Mouse (Mus musculus): ENCODE results near the gene Sorl1. TPM values are rescaled to one million over a fixed set of nuclear protein-coding genes. Genes with fewer than 3 reads are reported as not detected.

Sorl1 gene
- polyA plus RNA-seq, 1 experiment from 2014 or later: 9.1 TPM

DNA sequence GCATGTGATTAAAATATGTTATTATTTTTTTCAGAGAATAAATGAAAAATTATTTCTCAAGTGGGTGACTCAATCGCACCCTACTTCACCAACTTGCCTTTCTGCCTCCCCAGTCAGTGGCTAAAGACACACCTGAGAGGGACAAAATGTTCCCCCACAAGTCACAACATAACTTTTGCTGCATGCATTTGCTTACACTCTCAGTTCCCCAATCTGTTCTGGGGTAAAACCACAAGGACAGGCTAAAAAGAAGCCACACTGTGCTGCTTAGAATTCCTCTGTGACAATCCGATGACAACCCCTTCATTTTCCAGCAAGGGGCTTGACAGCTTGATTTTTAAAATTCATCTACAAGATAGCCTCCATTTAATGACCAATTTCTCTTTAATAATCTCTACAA, 22.4 kb upstream of the Sorl1 start:
- Histone ChIP-seq H3K9ac (no peak overlapping the region), H3K9me3 (replicated peaks) (no peaks in the 10 kb centered on the region), H3K27ac (no peak overlapping the region), H3K4me1 (no peaks in the 10 kb centered on the region), H3K4me2 (no peak overlapping the region), H3K36me3 (no peaks in the 10 kb centered on the region), H3K27me3 (no peaks in the 10 kb centered on the region), H3K4me3 (replicated peaks) (no peak overlapping the region)
- WGBS: 89% methylated on average over 2 of the region's 2 CpGs
- ATAC-seq (replicated peaks; ENCODE audit: low FRiP score): no peak

DNA sequence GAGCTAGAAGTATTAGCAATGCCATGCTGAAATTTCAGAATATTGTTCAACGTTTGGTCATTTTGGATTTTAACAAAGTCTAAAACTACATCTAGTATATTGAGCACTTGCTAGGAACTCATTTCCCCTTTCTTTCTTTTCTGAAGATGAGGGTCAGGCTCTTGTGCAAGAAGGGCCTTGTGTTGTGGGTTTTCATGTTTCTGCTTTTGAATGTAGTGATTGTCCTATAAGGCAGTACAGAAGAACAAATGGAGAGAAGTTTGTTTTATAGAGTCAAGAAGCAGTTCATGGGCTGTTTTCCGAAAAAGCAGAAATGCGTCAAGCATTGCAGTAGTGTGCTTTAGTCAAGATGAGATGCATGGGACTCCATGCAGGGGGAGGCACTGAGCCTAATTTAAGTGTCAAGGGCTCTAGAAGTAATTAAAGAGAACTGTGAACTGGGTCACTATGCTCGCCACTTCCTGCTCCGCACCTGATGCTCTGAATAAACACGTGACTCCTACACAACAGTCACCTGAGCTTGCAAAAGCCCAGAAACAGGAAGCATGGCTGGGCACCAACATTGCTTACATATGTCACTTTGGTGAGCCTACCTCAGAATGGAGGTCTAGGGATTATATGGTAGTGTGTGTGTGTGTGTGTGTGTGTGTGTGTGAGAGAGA, 17.6 kb upstream of the Sorl1 start:
- Histone ChIP-seq H3K27ac (no peak overlapping the region), H3K9me3 (replicated peaks) (no peaks in the 10 kb centered on the region), H3K9ac (no peak overlapping the region), H3K4me2 (no peak overlapping the region), H3K4me1 (no peaks in the 10 kb centered on the region), H3K36me3 (no peaks in the 10 kb centered on the region), H3K27me3 (no peaks in the 10 kb centered on the region), H3K4me3 (replicated peaks) (no peak overlapping the region)
- no peak for ATAC-seq (replicated peaks; ENCODE audit: low FRiP score)
- 70% methylated on average over 6 of the region's 6 CpGs for WGBS

DNA sequence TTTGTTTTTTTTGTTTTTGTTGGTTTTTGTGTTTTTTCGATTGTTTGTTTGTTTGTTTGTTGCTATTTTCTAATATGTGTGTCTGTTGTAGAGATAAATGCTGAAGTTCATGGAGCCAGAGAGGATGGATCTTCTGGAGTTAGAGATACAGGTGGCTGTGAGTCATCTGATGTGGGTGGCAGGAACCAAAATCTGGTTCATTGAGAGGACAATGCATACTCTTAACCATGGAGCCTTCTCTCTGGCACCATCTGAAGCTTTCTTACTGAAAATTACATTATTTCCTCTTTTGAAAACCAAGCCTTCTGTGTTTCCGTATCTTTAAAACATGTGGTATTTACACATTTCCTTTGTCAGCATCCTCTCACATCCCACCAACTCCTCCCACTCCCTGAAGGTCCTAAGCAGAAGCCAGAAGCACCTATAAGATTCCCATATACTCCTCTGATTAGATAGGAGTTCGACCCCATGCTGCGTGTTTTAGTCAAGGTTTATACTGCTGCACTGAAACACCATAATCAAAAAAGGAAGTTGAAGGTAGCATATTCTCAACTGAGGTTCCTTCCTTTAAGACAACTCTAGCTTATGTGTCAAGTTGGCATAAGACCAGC, 14.3 kb upstream of the Sorl1 start:
- no peaks in the 10 kb centered on the region for H3K9me3 ChIP-seq (replicated peaks)
- H3K9ac ChIP-seq: no peak overlapping the region
- H3K4me3 ChIP-seq (replicated peaks): no peak overlapping the region
- ATAC-seq (replicated peaks; ENCODE audit: low FRiP score): no peak
- WGBS: 82% methylated on average over 4 of the region's 4 CpGs
- no peaks in the 10 kb centered on the region for H3K27me3 ChIP-seq
- no peaks in the 10 kb centered on the region for H3K36me3 ChIP-seq
- H3K4me2 ChIP-seq: no peak overlapping the region
- no peak overlapping the region for H3K27ac ChIP-seq
- H3K4me1 ChIP-seq: no peaks in the 10 kb centered on the region

DNA sequence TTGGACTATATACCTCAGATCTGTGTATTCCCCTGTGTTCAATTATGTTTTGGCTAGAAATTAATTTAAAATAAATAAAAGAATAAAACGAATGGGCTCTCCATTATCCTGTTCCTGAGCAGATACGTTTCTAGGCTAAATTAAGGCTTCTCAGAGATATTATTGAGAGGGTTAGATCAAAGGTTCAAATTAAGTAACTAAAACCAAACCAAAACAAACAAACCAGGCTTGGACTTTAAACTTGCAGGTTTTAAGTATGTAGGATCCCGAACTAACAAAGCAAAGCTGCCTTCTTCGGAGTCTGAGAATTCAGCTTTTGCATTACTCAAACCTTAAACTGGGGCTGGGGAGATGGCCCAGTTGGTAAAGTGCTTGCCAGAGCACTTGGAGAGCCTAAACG, 13.5 kb upstream of the Sorl1 start:
- no peak overlapping the region for H3K4me2 ChIP-seq
- no peak overlapping the region for H3K27ac ChIP-seq
- H3K9me3 ChIP-seq (replicated peaks): no peaks in the 10 kb centered on the region
- H3K9ac ChIP-seq: no peak overlapping the region
- H3K27me3 ChIP-seq: no peaks in the 10 kb centered on the region
- H3K36me3 ChIP-seq: no peaks in the 10 kb centered on the region
- H3K4me1 ChIP-seq: no peaks in the 10 kb centered on the region
- no peak overlapping the region for H3K4me3 ChIP-seq (replicated peaks)
- no peak for ATAC-seq (replicated peaks; ENCODE audit: low FRiP score)
- 71% methylated on average over 5 of the region's 5 CpGs for WGBS

DNA sequence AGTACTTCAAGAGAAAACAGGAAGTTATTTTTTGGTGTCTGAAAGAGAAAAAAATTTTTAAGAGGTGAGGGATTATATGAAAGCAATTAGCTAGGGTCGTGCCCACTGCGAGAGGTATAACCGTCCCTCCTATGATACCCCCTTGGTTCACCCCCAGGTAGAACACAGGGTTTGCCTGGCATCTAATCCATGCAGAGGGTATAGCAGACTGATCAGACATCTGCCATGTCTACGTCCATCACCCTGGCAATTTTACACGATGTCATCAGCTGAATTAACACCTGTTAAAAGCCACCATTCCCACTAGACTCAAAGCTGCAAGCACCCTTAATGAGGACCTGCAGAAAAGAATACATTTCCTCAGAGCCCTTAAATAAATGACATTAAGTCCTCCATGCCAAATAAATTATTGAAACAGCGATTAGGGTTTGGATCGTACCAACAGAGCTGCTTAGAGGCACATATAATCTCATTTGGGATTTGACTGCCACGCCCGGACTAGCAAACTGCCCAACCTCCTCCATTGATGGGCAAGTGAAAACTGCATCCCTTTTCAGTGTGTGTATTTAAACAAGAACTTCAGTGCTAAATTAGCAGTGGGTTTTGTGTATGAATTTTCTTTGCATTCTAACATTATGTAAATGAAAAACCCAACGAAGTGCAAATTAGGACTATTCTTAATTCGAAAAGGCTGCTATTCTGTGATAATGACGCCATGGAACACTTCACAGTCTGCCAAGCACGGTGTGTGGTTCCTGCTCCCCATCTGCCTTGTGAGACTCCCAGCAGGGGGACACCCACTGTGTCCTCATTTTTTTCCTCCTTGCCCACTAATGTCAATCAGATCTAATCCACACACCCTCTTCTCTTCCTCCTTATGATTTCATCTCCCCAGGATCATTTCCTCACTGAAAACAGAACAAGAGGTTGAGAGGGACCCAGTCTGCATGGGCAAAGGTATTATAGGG, 7.0 kb upstream of the Sorl1 start:
- Histone ChIP-seq H3K27ac (no peak overlapping the region), H3K4me2 (no peak overlapping the region), H3K9me3 (replicated peaks) (no peaks in the 10 kb centered on the region), H3K4me1 (no peaks in the 10 kb centered on the region), H3K4me3 (replicated peaks) (no peak overlapping the region), H3K27me3 (no peaks in the 10 kb centered on the region; the same call in 1 of the 2 replicates), H3K36me3 (no peaks in the 10 kb centered on the region), H3K9ac (no peak overlapping the region)
- WGBS: 85% methylated on average over 13 of the region's 13 CpGs
- no peak for ATAC-seq (replicated peaks; ENCODE audit: low FRiP score)

DNA sequence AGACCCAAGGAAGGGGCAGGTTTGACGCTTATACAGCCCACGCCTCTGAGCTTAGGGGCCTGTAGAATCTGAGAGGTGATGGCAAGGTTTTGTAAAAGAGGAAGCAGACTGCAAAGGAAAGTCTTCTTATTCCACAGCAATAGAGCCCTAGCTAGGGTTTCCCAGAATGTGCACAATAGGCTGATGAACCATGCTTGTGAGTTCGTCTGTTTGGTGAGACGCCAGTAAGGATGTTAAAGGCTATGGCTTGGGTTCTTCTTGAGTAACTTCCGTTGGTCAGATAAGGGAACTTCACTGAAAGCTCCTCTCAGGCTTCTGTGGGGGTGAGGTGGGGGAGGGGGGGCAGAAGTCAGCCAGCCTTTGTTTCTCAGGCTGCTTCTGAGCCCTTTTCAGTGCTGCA, 3.9 kb upstream of the Sorl1 start:
- no peak overlapping the region for H3K27ac ChIP-seq
- H3K4me2 ChIP-seq: no peak overlapping the region
- H3K27me3 ChIP-seq: peaks cover 12% of the 10 kb centered on the region
- H3K9ac ChIP-seq: no peak overlapping the region
- no peak for ATAC-seq (replicated peaks; ENCODE audit: low FRiP score)
- H3K36me3 ChIP-seq: no peaks in the 10 kb centered on the region
- no peaks in the 10 kb centered on the region for H3K9me3 ChIP-seq (replicated peaks)
- peaks cover 13% of the 10 kb centered on the region for H3K4me1 ChIP-seq
- 87% methylated on average over 5 of the region's 5 CpGs for WGBS
- H3K4me3 ChIP-seq (replicated peaks): no peak overlapping the region

DNA sequence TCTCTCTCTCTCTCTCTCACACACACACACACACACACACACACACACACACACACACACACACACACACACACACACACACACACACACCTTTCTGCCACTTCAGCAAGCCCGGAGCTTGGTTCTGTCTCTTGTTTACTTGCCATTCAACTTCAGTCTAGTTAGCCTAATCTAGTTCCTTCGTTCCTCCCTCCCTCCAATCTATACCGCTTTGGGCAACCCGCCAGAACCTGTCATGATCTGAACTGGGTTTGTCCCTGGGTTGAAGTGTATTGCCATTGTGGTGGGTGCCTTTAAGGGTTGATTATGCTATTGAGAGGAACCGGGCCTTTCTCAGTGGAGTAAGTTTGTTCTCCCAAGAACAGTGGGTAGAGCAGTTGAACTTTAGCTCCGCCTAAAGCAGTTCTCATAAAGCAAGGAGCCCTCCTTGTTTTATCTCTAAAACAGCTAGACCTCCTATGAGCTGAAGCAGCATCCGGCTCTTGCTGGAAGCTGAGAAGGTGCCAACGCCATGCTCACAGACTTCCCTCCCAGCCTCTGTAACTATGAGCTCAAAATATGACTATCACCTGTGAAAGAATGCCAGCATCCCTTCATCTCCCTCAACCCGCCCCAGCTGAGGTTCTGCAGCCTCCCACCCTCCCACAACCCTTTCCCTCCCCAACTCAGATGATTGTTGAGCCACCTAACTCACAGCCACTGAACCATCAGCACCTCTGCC, 1.3 kb upstream of the Sorl1 start:
- no peaks in the 10 kb centered on the region for H3K9me3 ChIP-seq (replicated peaks)
- H3K36me3 ChIP-seq: no peaks in the 10 kb centered on the region
- no peak overlapping the region for H3K4me3 ChIP-seq (replicated peaks)
- peaks cover 31% of the 10 kb centered on the region for H3K4me1 ChIP-seq
- peaks cover 19% of the 10 kb centered on the region for H3K27me3 ChIP-seq
- H3K27ac ChIP-seq: no peak overlapping the region
- ATAC-seq (replicated peaks; ENCODE audit: low FRiP score): no peak
- no peak overlapping the region for H3K4me2 ChIP-seq
- 87% methylated on average over 9 of the region's 9 CpGs for WGBS
- H3K9ac ChIP-seq: no peak overlapping the region

DNA sequence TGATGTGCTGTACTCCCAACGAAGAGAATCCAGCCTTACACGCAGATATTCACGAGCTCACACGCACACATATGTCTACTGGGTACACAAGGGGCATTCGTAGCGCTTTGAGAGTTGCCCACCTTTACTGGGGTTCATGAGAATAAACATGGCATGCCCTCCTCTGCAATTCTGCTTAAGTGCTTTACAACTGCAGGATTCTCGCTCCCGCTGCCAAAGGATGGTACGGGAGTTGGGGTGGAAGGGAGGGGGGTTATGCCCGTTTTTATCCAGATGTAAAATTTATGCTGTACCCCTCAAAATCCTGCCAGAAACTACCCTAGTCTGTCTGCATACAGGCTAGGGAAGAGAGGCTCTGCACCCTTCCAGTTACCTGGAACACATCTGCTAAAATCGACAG, 893 bp downstream of the Sorl1 start:
- peaks cover 19% of the 10 kb centered on the region for H3K27me3 ChIP-seq
- H3K4me2 ChIP-seq: peak overlapping the region; percentile 97
- peak overlapping the region; percentile 86 for H3K9ac ChIP-seq
- no peak for ATAC-seq (replicated peaks; ENCODE audit: low FRiP score)
- no peak overlapping the region for H3K27ac ChIP-seq
- peaks cover 31% of the 10 kb centered on the region for H3K4me1 ChIP-seq
- 26% methylated on average over 11 of the region's 11 CpGs for WGBS
- no peaks in the 10 kb centered on the region for H3K36me3 ChIP-seq
- H3K9me3 ChIP-seq (replicated peaks): no peaks in the 10 kb centered on the region
- H3K4me3 ChIP-seq (replicated peaks): peak overlapping the region; percentile 83

DNA sequence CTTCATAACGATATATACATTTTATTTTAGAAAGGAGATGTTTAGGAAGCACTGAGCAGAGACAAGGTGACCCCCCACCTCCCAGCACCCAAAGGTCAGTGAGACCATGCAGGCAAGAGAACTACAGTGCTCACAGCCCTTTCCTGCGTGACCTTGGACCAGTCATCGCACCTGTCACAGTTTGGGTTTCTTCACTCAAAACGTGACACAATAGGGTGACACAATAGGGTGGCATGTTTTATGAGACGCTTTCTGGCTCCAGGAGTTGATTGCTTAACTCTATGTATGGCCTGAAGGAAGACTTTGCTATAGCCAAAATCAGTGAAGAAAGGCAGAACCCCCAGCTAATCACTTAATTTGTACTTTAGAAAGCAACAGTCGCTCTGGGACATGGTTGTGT, 1.7 kb downstream of the Sorl1 start:
- Histone ChIP-seq H3K9ac (no peak overlapping the region), H3K36me3 (no peaks in the 10 kb centered on the region), H3K9me3 (replicated peaks) (no peaks in the 10 kb centered on the region), H3K4me1 (peaks cover 31% of the 10 kb centered on the region), H3K27ac (no peak overlapping the region), H3K4me2 (peak overlapping the region; percentile 97), H3K4me3 (replicated peaks) (0 out of 2 replicates have a peak overlapping the region, but pooled peaks have one; percentile 83), H3K27me3 (peaks cover 19% of the 10 kb centered on the region)
- WGBS: 79% methylated on average over 6 of the region's 6 CpGs
- no peak for ATAC-seq (replicated peaks; ENCODE audit: low FRiP score)

DNA sequence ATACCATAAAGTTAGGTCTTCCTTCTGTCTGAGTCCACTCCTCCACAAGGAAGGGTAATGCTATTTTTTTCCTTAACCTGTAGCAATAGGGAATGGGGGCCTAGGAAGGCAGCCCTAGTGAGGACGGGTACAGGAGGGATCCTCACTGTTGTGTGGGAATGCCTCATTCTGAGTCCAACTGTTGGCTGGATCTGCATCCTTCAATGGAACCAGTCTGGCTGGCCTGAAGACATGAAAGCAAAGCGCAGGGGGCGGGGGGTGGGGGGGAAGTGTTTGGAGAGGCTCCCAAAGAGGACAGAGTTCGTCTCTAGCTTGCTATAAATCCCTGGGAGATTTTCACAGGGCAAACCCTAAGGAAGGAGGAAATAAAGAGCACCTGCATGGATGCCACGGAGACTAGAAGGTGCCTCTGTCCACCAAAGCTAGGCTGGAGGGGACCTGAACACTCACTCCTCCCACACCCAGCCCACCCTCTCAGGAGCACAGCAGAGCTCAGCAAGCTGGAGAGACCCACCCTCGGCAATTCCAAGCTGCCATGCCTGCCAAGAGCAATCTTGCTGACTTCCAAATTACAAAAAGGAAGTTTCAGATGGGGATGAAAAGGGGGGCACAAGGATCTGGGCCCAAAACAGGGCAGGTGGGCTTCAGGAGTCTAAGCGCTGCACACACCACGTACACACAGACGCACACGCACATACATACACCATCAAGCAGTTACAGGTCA, 2.3 kb downstream of the Sorl1 start:
- H3K9ac ChIP-seq: no peak overlapping the region
- peak overlapping the region; percentile 97; the same call in 1 of the 2 replicates for H3K4me2 ChIP-seq
- peaks cover 35% of the 10 kb centered on the region for H3K4me1 ChIP-seq
- H3K27ac ChIP-seq: no peak overlapping the region
- no peak for ATAC-seq (replicated peaks; ENCODE audit: low FRiP score)
- H3K9me3 ChIP-seq (replicated peaks): no peaks in the 10 kb centered on the region
- H3K36me3 ChIP-seq: no peaks in the 10 kb centered on the region
- 70% methylated on average over 10 of the region's 10 CpGs for WGBS
- H3K4me3 ChIP-seq (replicated peaks): no peak overlapping the region
- H3K27me3 ChIP-seq: peaks cover 19% of the 10 kb centered on the region

DNA sequence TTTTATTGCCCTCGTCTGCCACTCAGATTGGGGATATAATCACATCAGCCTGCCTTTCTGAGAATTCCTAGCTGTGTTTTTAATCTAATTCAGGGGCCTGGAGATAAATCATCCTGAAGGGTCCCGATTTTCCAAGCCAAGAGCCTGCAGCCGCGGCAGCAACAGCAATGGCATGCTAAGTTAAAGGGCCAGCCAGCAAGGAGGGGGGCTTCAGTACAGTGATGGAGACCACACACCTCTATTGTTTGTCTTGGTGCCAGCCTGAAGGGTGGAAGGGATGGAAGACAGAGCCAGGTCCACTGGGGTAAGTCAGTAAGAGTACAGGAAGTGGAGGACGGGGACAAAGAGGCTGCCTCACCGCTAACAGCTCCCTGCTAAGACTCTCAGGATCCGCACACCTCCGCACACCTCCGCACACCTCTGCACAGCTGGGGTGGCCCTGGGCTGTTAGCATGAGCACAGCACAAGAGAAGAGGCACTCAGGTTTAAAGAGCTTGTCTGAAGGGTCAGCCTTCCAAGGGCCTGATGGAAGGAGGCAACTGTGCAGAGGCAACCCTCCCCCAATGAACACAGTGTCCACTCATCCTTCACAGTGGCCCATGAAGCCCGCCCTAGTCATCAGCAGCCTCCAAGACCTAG, 7.6 kb downstream of the Sorl1 start:
- no peaks in the 10 kb centered on the region for H3K36me3 ChIP-seq
- H3K9me3 ChIP-seq (replicated peaks): no peaks in the 10 kb centered on the region
- no peak overlapping the region for H3K4me2 ChIP-seq
- WGBS: 40% methylated on average over 10 of the region's 10 CpGs
- no peaks in the 10 kb centered on the region for H3K27me3 ChIP-seq
- 0 out of 2 replicates have a peak overlapping the region, but pooled peaks have one; percentile 23 for H3K27ac ChIP-seq
- peak; percentile 65 for ATAC-seq (replicated peaks; ENCODE audit: low FRiP score)
- H3K9ac ChIP-seq: no peak overlapping the region
- peaks cover 38% of the 10 kb centered on the region for H3K4me1 ChIP-seq
- H3K4me3 ChIP-seq (replicated peaks): no peak overlapping the region
